Mouse (Mus musculus): Measurements from ENCODE around the gene Npnt. TPM values are rescaled to one million over a fixed set of nuclear protein-coding genes. Genes with fewer than 3 reads are reported as not detected.

Gene Npnt
- 0.62 TPM for polyA plus RNA-seq (2017; shearing (Covaris generic))

GRCm38 (mm10) chr3:132949791-132950528, at the start of gene Npnt:
Npnt (minus strand) TSS chr3:132950291.

Other genes with a start within 250 kb of the Npnt start
- 21.2 TPM for gene Ints12, start 141.5 kb upstream of the Npnt start, polyA plus RNA-seq (2017; shearing (Covaris generic))
- gene Gstcd, start 141.7 kb upstream of the Npnt start, polyA plus RNA-seq (2017; shearing (Covaris generic)): 4.8 TPM